Mouse (Mus musculus) activated CD4-positive, CD25-positive, alpha-beta regulatory T cell (primary cell): ENCODE measurements around the gene Ccar1. TPM values are rescaled to one million over a fixed set of nuclear protein-coding genes. Genes with fewer than 3 reads are reported as not detected.

ENCODE experiments used
- polyA plus RNA-seq, 2 experiments: library from polyadenylated mRNA; unstranded; fragments of 100-300 nt; shearing (Covaris generic); gene quantifications; one replicate each; pipeline ENCODE4 v1.2.1; 2017

Ccar1 gene
- 100 to 1,000 TPM; 120 to 144 TPM for polyA plus RNA-seq

DNA sequence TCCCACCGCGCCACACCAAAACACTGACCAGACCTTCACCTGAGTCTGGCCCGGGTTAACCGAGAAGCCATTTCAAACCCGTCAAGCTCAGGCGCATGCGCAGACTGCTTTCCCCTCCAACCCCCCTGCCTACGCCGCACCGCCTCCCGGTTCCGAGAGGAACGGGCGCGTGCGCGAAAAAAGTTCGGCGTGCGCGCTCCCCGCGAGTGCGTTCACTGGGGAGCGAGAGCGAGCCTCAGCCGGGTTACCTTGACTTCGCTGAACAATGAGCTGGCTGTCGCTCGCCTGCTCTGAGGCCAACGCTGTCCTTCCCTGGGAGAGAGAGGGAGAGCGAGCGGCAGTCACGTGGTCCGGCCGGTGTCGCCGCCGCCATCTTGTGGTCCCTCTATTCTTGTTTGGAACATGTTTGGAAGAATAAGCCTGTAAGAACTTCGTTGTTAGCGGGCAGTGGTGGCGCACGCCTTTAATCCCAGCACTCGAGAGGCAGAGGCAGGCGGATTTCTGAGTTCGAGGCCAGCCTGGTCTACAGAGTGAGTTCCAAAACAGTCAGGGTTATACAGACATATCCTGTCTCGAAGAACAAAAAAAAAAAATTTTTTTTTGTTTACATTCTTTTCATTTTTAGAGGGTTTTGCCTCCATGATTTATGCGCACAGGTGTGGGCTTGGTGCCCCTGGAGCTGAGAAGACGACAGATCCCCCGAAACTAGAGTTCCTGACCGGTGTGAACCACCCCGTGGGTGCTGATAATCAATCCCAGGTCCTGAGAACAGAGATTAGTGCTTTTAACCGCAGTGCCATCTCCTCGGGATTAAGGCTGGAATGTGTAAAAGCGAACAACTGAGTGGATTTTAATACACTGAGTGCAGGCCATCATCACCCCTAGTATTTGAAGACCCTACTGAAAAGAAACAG, at the start of gene Ccar1:
Ccar1 (minus strand) TSS at position 110 of the 914 bp plus-strand sequence.

DNA sequence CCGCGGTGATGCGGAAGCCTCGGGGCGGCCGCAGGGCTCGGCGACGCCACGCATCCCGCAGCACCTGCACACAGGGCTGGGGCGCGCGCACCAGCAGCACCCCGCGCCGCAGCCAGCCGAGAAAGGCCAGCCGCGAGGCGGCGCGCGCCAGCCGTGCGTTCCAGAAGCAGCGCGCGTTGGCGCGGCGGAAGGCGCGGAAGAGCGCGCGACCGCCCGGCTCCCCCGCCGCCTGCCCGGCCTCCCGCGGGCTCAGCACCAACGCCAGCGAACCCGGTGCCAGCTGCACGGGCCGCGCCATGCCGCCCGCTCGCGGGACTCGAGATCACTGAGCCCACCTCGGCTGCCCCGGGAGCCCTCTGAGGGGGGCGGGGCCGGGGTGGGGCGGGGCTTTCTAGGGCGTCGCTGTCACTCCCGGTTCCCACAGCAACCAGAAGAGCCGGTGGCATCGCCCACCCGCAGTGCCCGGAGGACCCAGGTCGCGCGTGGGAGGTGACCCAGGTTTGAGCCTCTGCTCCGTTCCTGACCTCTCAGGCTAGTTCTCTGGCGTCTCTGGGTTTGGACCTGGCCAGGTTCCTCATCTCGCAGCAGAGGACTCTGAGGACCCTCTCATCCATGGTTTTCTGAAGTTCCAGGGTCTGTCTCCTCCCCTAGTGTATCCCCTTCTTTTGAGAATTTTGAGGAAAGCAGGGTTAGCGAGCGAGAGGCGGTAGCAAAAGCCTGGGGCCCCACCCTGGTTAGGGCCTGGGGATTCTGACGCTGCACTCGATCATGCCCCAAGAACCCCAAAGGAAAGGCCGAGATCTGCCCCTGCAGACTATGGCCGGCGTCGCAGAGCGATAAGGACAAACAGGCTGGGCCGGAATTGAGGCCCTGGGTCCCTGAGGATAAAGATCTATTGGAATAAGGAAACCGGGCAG, 66.1 kb downstream of the Ccar1 start, which contains the start of gene Stox1:
Stox1 (minus strand) TSS at position 358 of the 917 bp plus-strand sequence.

Other genes starting within 250 kb of the Ccar1 start
- 10 to 100 TPM; 33.0 to 35.5 TPM for gene Kif1bp, start 213.8 kb downstream of the Ccar1 start, polyA plus RNA-seq
- gene Ddx21, start 190.0 kb downstream of the Ccar1 start, polyA plus RNA-seq = 10 to 100 TPM; 36.1 to 42.4 TPM
- gene Ddx50, start 141.1 kb downstream of the Ccar1 start, polyA plus RNA-seq = 100 to 1,000 TPM; 122 to 149 TPM
- gene Stox1, start 66.2 kb downstream of the Ccar1 start, polyA plus RNA-seq = 1 to 10 TPM; 1.6 to 1.9 TPM
- 10 to 100 TPM in 1 of 2 experiments, 1 to 10 TPM in 1; 9.0 to 11.9 TPM for gene Tet1, start 116.7 kb upstream of the Ccar1 start, polyA plus RNA-seq
- gene Slc25a16, start 128.3 kb upstream of the Ccar1 start, polyA plus RNA-seq = 10 to 100 TPM; 17.4 to 17.6 TPM
- gene Dna2, start 154.7 kb upstream of the Ccar1 start, polyA plus RNA-seq = 1 to 10 TPM; 4.6 to 5.9 TPM
- gene Rufy2, start 187.9 kb upstream of the Ccar1 start, polyA plus RNA-seq = 10 to 100 TPM; 48.6 to 50.2 TPM
- 10 to 100 TPM; 58.3 to 63.2 TPM for gene Hnrnph3, start 231.9 kb upstream of the Ccar1 start, polyA plus RNA-seq
- gene Pbld2, start 232.0 kb upstream of the Ccar1 start, polyA plus RNA-seq = under 1 TPM; 0.27 to 0.62 TPM